Mouse (Mus musculus): ENCODE measurements around the gene Pigl.
"Not testable (repeated sequence)": the region's sequence is repeated elsewhere in the genome, so short reads cannot be mapped to it uniquely, and the experiment has no call there.

Pigl gene

GRCm38 (mm10) chr11:62458276-62458724 lies at the start of gene Pigl, which contains the start of gene Ncor1:
Pigl (plus strand) TSS chr11:62458460.
Ncor1 (minus strand) TSS chr11:62458541.
- peak; percentile 93 for DNase-seq (ENCODE audit: low spot score)

- DNase-seq (ENCODE audit: low spot score) = no peak
Observed at GRCm38 (mm10) chr11:62408848-62409247, 49.4 kb upstream of the Pigl start.

GRCm38 (mm10) chr11:62409611-62410010 lies 48.6 kb upstream of the Pigl start:
- DNase-seq (ENCODE audit: low spot score) = no peak

GRCm38 (mm10) chr11:62415026-62415425 lies 43.2 kb upstream of the Pigl start:
- DNase-seq (ENCODE audit: low spot score) = no peak

- DNase-seq (ENCODE audit: low spot score) = no peak
Observed at GRCm38 (mm10) chr11:62424525-62424924, 33.7 kb upstream of the Pigl start.

- no peak for DNase-seq (ENCODE audit: low spot score)
Observed at GRCm38 (mm10) chr11:62426266-62426665, 32.0 kb upstream of the Pigl start.

- no peak for DNase-seq (ENCODE audit: low spot score)
Observed at GRCm38 (mm10) chr11:62427105-62427504, 31.2 kb upstream of the Pigl start.

GRCm38 (mm10) chr11:62432211-62432610 lies 26.0 kb upstream of the Pigl start:
- DNase-seq (ENCODE audit: low spot score) = no peak

- no peak for DNase-seq (ENCODE audit: low spot score)
Observed at GRCm38 (mm10) chr11:62440670-62441315, 17.5 kb upstream of the Pigl start.

- DNase-seq (ENCODE audit: low spot score) = no peak
Observed at GRCm38 (mm10) chr11:62445799-62446198, 12.5 kb upstream of the Pigl start.

- DNase-seq (ENCODE audit: low spot score) = no peak
Observed at GRCm38 (mm10) chr11:62448971-62449370, 9.3 kb upstream of the Pigl start.

- DNase-seq (ENCODE audit: low spot score) = no peak
Observed at GRCm38 (mm10) chr11:62455193-62455592, 3.1 kb upstream of the Pigl start.

GRCm38 (mm10) chr11:62456021-62456482 lies 2.2 kb upstream of the Pigl start:
- DNase-seq (ENCODE audit: low spot score) = no peak

- DNase-seq (ENCODE audit: low spot score) = peak; percentile 79
Observed at GRCm38 (mm10) chr11:62456483-62457172, 1.6 kb upstream of the Pigl start.

- DNase-seq (ENCODE audit: low spot score) = peak; percentile 92
Observed at GRCm38 (mm10) chr11:62457241-62457890, 894 bp upstream of the Pigl start.

GRCm38 (mm10) chr11:62457891-62458270 lies 379 bp upstream of the Pigl start:
- DNase-seq (ENCODE audit: low spot score) = no peak

GRCm38 (mm10) chr11:62458780-62459179 lies 520 bp downstream of the Pigl start:
- no peak for DNase-seq (ENCODE audit: low spot score)

- not testable (repeated sequence) for DNase-seq (ENCODE audit: low spot score)
Observed at GRCm38 (mm10) chr11:62462529-62462928, 4.3 kb downstream of the Pigl start.

GRCm38 (mm10) chr11:62463225-62463915 lies 5.1 kb downstream of the Pigl start:
- DNase-seq (ENCODE audit: low spot score) = no peak

- DNase-seq (ENCODE audit: low spot score) = no peak
Observed at GRCm38 (mm10) chr11:62464696-62465095, 6.4 kb downstream of the Pigl start.

- DNase-seq (ENCODE audit: low spot score) = no peak
Observed at GRCm38 (mm10) chr11:62465849-62466248, 7.6 kb downstream of the Pigl start.

- DNase-seq (ENCODE audit: low spot score) = no peak
Observed at GRCm38 (mm10) chr11:62466546-62466945, 8.3 kb downstream of the Pigl start.
